Mouse (Mus musculus) mature B cell (primary cell): ENCODE measurements around the gene Ppp2r5e.

Experiments
- in situ Hi-C: fragments of 300-500 bp; cut with MboI; formaldehyde crosslinking; loops from 2 replicates; pipeline ENCODE4 v1.14.3; 2019

Gene Ppp2r5e

DNA sequence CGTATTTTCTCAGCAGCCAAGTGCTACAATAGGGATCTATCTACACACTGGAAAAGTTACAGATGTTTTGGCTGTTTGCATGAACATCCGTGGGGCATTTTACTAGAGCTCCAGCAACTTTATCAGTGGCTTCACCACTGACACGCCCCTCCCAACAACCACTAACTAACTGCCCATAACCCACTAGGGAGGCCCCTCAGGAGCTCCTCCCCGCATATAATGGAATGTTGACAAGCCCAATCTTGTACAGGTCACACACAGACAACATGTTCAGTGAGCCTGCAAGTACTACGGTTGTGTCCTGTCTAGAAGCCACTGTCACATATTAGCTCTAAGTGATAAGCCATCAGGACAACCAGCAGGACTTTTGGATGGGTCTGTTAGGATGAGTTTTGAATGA lies 18.8 kb downstream of the Ppp2r5e start:
- in situ Hi-C loops, result no loop called here

- in situ Hi-C loops, result no loop called here
Measured at GRCm38 (mm10) chr12:75572271-75572670, 23.8 kb downstream of the Ppp2r5e start.

GRCm38 (mm10) chr12:75570138-75570537 lies 25.9 kb downstream of the Ppp2r5e start:
- in situ Hi-C loops, result no loop called here

DNA sequence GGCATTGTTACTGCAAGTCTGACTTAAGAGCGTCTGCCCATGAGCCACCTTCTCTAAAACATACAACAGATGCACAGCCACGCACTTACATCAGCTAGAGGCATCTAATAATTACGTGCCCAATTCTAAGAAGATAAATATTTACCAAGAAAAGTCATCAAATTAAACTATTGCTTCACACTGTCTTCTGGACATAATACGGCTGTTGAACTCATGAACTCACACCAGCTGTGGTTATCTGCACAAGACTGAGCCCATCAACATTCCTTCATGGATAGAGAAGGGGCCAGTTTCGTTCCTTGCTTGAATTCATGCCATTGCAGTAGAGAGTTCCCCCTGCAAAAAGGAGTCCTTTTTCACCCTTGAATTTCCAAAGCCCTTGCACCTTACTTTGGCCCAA lies 28.3 kb downstream of the Ppp2r5e start:
- in situ Hi-C loops, result no loop called here

- in situ Hi-C loops, result no loop called here
Measured at GRCm38 (mm10) chr12:75565756-75566155, 30.3 kb downstream of the Ppp2r5e start.

DNA sequence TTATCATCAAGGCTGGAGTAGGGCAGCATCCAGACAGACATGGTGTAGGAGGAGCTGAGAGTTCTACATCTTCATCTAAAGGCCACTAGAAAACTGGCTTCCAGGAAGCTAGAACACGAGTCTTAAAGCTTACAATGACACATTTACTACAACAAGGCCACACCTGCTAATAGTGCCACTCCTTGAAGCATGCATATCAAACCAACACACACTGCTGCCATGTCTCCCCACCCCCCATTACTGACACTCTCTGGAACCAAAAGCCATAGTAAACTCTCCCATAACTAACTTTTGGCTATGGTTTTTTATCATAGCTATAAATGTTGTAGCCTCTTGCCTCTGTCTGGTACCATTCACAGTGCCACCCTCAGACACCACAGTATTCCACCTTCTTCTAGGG lies 31.5 kb downstream of the Ppp2r5e start:
- in situ Hi-C loops, result no loop called here

GRCm38 (mm10) chr12:75562996-75563618 lies 32.9 kb downstream of the Ppp2r5e start:
- in situ Hi-C loops, result no loop called here

- in situ Hi-C loops, result no loop called here
Measured at GRCm38 (mm10) chr12:75560681-75561387, 35.2 kb downstream of the Ppp2r5e start.

- in situ Hi-C loops, result no loop called here
Measured at GRCm38 (mm10) chr12:75559196-75559595, 36.8 kb downstream of the Ppp2r5e start.

DNA sequence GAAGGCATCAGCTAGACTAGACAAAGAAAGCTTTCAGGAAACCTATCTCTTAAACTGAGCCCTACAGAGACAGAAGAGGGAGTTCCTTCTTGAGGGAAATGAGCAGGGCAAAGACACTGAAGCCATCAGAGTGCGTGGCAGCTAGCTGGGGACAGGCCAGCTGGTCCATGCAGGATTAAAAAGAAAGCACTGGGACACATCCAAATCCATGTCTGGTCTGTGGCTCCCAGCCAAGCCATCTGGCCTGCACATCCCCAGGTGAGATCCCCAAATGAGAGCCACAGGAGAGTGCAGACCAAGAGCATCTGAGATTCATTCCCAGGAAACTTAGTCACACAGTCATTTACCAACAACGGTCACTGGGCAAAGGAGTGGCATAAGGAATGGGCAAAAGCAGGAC lies 38.2 kb downstream of the Ppp2r5e start:
- in situ Hi-C loops, result no loop called here

GRCm38 (mm10) chr12:75555032-75555431 lies 41.0 kb downstream of the Ppp2r5e start:
- in situ Hi-C loops, result no loop called here

DNA sequence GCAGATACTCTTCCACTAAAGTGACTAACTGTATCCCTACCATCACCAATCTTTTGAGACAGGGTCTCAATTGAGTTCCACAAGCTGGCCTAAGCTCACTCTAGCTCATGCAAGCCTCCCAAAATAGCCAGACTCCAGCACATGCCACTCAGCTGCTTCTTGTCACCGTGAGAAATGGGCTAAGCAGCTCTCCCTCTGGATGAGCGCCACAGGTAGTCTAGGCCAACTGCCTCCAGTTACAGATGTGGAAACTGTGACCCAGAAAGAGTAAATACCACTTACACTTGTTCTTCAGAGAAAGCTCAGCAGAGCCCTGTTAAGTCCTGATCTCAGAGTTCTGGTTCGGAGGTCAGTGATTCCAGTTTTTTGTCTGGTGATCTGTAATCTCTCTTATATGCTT lies 43.7 kb downstream of the Ppp2r5e start:
- in situ Hi-C loops, result no loop called here

- in situ Hi-C loops, result no loop called here
Measured at GRCm38 (mm10) chr12:75551671-75552070, 44.4 kb downstream of the Ppp2r5e start.

DNA sequence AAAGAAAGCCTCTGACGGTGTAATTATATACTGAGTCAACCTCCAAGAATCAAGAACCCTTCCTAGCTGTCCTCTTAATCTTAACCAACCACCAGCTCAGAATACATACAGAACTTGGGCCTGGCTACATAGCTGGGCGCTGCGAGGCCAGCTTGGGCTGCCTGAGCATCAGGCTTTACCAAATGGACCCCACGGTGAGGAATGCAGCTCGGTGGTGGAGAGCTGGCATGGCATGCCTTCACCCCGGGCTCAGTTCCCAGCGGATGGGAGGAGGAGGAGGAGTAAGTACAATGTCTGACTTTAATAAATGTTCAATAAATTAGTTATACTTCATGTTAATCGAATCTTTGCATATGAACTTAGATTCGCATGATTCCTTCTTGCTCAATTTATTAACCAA lies 47.0 kb downstream of the Ppp2r5e start:
- in situ Hi-C loops, result no loop called here

DNA sequence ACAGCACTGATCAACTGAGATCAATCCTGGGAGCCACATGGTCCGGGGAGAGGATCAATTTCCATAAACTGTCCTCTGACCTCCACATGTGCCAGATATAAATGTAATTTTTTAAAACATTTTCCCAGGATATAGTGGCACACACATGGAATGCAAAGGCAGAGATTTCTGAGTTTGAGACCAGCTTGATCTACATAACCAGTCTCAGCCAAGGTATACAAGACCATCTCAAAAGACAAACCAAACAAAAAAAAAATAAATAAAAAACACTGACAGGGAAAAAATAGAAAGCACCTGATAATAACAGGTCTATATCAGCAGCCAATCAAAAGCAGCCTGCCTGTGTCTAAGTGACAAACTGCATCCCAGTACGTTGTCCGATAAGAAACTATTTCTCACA lies 48.9 kb downstream of the Ppp2r5e start:
- in situ Hi-C loops, result no loop called here

GRCm38 (mm10) chr12:75546241-75546640 lies 49.8 kb downstream of the Ppp2r5e start:
- in situ Hi-C loops, result no loop called here

DNA sequence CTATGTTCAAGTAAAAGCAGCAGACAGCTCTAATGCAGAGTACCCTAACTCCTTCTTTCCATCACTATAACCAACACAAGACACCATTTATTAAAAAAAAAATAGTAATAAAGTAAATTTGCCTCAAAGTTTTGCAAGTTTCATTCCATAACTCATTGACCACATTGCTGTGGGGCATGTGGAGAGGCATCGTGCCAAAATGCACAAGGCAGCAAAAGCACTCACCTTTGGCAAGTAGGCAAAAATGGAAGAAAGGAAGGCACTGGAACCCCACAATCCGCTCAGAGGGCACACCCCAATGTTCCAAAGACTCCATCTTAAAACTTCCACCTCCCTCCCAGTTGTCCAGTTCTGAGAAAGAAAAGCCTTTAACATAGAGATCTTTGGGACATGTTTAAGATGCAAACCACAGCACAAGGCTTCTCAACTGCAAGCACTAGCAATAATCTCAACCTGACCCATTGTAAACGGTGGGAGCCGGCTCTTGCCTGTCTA lies 50.6 kb downstream of the Ppp2r5e start:
- in situ Hi-C loops, result no loop called here

DNA sequence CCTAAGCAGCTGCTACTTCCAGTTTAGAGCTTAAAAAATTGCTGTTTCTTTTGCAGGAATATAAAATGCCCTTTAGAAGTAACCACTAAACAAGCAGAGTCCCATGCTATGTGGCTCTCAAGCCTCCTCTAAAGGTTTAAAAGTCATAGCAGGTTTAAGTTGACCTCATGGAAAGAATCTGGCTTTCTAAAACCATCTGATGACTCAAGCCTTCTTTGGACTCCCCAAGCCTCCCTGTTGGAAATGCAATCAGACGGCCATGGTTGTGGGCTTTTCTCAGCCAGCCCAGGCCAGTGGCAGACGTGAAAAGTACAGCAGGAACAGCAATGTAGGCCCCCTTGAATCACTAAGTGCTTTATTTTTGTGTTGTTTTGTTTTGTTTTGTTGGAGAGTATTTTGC lies 51.4 kb downstream of the Ppp2r5e start:
- in situ Hi-C loops, result no loop called here

- in situ Hi-C loops, result no loop called here
Measured at GRCm38 (mm10) chr12:75544259-75544658, 51.8 kb downstream of the Ppp2r5e start.

GRCm38 (mm10) chr12:75543346-75543745 lies 52.7 kb downstream of the Ppp2r5e start:
- in situ Hi-C loops, result no loop called here

DNA sequence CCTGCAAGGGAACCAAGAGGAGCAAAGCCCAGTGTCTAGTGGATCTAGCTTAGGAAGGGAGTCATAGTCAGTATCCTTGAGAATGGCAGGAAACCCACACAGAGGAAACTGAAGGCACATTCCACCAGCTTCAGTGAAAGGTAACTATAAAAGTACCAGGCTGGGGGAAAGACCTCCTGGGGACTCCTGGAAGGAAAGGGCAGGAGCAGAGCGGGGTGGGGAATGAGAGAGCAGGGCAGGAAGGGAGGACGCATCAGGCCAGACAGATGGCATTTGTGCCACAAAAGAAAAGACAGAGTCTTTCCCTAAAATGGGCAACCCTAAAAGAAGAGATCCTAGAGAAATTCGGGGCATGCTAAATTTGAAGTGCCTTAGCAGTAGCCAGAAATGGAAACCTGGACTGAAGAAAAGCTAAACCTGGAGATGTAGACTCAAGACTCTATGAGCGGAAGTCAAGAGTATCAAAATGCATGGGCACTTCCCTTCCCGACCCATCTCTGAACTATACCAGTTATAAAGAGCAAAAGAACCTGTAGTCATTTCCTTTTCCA lies 55.3 kb downstream of the Ppp2r5e start:
- in situ Hi-C loops, result no loop called here

DNA sequence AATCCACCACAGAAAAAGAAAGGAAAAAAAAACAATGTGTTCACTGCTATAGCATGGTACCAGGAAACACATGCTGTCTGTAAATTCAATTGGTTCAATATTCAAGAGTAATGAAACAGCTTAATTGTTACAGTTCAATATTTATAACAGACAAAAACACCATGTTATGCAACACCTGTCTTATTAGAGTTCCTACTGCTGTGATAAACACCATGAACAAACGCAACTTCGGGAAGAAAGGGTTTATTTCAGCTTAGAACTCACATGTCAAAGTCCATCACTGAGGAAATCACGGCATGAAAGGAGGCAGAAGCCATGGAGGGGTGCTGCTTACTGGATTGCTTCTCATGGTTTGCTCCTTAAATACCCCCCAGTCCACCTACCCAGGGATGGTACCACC lies 56.8 kb downstream of the Ppp2r5e start:
- in situ Hi-C loops, result no loop called here

GRCm38 (mm10) chr12:75537673-75538423 lies 58.2 kb downstream of the Ppp2r5e start:
- in situ Hi-C loops, result no loop called here
